Mouse (Mus musculus) myocyte (in vitro differentiated cells): ENCODE measurements around the gene Pecr. TPM values are rescaled to one million over a fixed set of nuclear protein-coding genes. Genes with fewer than 3 reads are reported as not detected.
A peak's percentile ranks its signal among the peaks of the same experiment; 100 is the strongest.
"Not testable (repeated sequence)": the region's sequence is repeated elsewhere in the genome, so short reads cannot be mapped to it uniquely, and the experiment has no call there.

ENCODE experiments used
- H3K27me3 ChIP-seq: one replicate; pipeline ENCODE4 v1.6.1; 2011; ENCODE audit not compliant: control insufficient read depth, insufficient read depth, insufficient read length
- H3K36me3 ChIP-seq: one replicate; pipeline ENCODE4 v1.6.1; 2011; ENCODE audit not compliant: control insufficient read depth, insufficient read depth
- H3K4me2 ChIP-seq: one replicate; pipeline ENCODE4 v1.6.1; 2011; ENCODE audit warnings: low read depth, control low read depth
- H3K4me3 ChIP-seq: one replicate; pipeline ENCODE4 v1.5.1; 2011; ENCODE audit warnings: mild to moderate bottlenecking, control low read depth, moderate library complexity
- H3K79me2 ChIP-seq: one replicate; pipeline ENCODE4 v1.6.1; 2011; ENCODE audit not compliant: control insufficient read depth, insufficient read depth
- H3ac ChIP-seq: one replicate; pipeline ENCODE4 v1.6.1; 2011; ENCODE audit not compliant: control insufficient read depth, insufficient read length
- CEBPB ChIP-seq: IDR thresholded peaks from 2 replicates; pipeline ENCODE4 v1.6.1; 2011; ENCODE audit warnings: mild to moderate bottlenecking, moderate library complexity; ENCODE audit not compliant: poor library complexity, insufficient read depth, severe bottlenecking
- E2F4 ChIP-seq: IDR thresholded peaks from one replicate; pipeline ENCODE4 v1.6.1; 2011; ENCODE audit warnings: mild to moderate bottlenecking, control low read depth, moderate library complexity; ENCODE audit not compliant: insufficient read depth
- MAX ChIP-seq: IDR thresholded peaks from one replicate; pipeline ENCODE4 v1.6.1; 2011; ENCODE audit warnings: low read depth, mild to moderate bottlenecking, control low read depth
- MYOD1 ChIP-seq, 3 experiments: IDR thresholded peaks; one replicate each; pipeline ENCODE4 v1.6.1; 2011; ENCODE audit warnings: control low read depth in 2 of 3, low read depth in 2 of 3, mild to moderate bottlenecking in 2 of 3, moderate library complexity in 1 of 3; ENCODE audit not compliant: insufficient read length in 2 of 3, control insufficient read depth in 1 of 3
- MYOG ChIP-seq, 3 experiments: IDR thresholded peaks; one replicate each; pipeline ENCODE4 v1.6.1; 2011; ENCODE audit warnings: control low read depth in 2 of 3, low read depth in 2 of 3, mild to moderate bottlenecking in 2 of 3; ENCODE audit not compliant: insufficient read length in 2 of 3, control insufficient read depth in 1 of 3, insufficient read depth in 1 of 3
- POLR2A ChIP-seq: IDR thresholded peaks from one replicate; pipeline ENCODE4 v1.6.1; 2011; ENCODE audit warnings: low read depth, mild to moderate bottlenecking, control low read depth, moderate library complexity; ENCODE audit not compliant: insufficient read length
- POLR2AphosphoS2 ChIP-seq: IDR thresholded peaks from one replicate; pipeline ENCODE4 v1.6.1; 2011; ENCODE audit warnings: low read depth, control low read depth; ENCODE audit not compliant: insufficient read length
- REST ChIP-seq: IDR thresholded peaks from one replicate; pipeline ENCODE4 v1.6.1; 2011; ENCODE audit warnings: mild to moderate bottlenecking, control low read depth, moderate library complexity; ENCODE audit not compliant: insufficient read depth, insufficient read length
- SRF ChIP-seq: IDR thresholded peaks from one replicate; pipeline ENCODE4 v1.6.1; 2011; ENCODE audit warnings: low read depth; ENCODE audit not compliant: control insufficient read depth, insufficient read length
- TCF12 ChIP-seq: IDR thresholded peaks from one replicate; pipeline ENCODE4 v1.6.1; 2011; ENCODE audit warnings: mild to moderate bottlenecking, control low read depth; ENCODE audit not compliant: poor library complexity, insufficient read depth, severe bottlenecking
- TCF3 ChIP-seq: IDR thresholded peaks from one replicate; pipeline ENCODE4 v1.6.1; 2011; ENCODE audit warnings: low read depth, control low read depth; ENCODE audit not compliant: insufficient read length
- USF1 ChIP-seq: IDR thresholded peaks from one replicate; pipeline ENCODE4 v1.6.1; 2011; ENCODE audit warnings: low read depth, mild to moderate bottlenecking, control low read depth, moderate library complexity
- polyA plus RNA-seq: library from polyadenylated mRNA; unstranded; fragments of >200 nt; fragmentation: generic; extraction: Trizol; gene quantifications from one replicate; pipeline ENCODE4 v1.2.1, GENCODE M21; 2012; ENCODE audit warnings: missing spikeins

The Pecr gene
- polyA plus RNA-seq, 1 experiment, result 13.7 TPM

DNA sequence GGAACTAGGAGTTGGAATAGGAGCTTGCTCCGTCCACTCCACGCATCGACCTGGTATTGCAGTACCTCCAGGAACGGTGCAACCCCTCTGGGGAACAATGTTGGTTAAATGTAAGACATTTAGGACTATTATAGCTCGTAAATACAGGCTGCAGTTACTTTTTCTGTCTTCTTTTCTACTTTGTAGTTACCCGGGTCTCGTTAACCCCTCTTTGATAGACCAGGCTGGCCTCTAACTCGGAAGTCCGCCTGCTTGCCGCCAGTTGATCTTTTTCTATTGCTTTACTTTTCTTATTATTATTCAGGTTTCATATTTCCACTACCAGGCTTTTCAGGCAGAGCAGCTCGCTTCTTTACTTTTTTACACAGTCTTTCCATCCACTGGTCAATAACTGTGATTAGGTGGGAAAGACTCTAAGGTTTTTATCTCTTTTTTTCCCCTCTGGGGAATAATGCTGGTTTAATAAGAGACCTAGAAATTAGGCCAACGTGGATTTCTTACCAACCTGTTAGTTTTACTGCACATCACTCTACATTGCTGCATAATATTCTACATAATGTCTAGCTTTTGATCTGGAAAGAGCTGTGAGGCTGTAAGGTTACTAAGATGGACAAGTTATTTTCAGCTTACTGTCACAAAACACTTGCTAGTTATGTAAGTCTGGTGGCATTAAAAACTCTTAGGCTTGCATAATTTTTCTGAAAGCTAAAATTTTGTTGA, 39.6 kb downstream of the Pecr start:
- Histone ChIP-seq H3K79me2 (no peaks in the 10 kb centered on the region), H3ac (peak overlapping the region; percentile 96), H3K4me3 (peak overlapping the region; percentile 30), H3K27me3 (no peaks in the 10 kb centered on the region), H3K36me3 (no peaks in the 10 kb centered on the region), H3K4me2 (peak overlapping the region; percentile 71)
- TF ChIP-seq MAX, result no peak
- peak; percentile 53 for TF ChIP-seq POLR2AphosphoS2
- peak; percentile 73 for TF ChIP-seq POLR2A
- no peak for TF ChIP-seq MYOD1 (IDR thresholded peaks at IDR 0.05; ENCODE audit: control insufficient read depth in 1 of 3, insufficient read length in 2 of 3, low read depth in 2 of 3)
- TF ChIP-seq MYOG (IDR thresholded peaks at IDR 0.05; ENCODE audit: control insufficient read depth in 1 of 3, insufficient read depth in 1 of 3, insufficient read length in 2 of 3, low read depth in 2 of 3), result no peak
- TF ChIP-seq CEBPB, result 0 out of 2 replicates have a peak, but pooled peaks have one; percentile 28
- TF ChIP-seq TCF3, result no peak
- TF ChIP-seq SRF, result no peak
- TF ChIP-seq E2F4, result no peak

DNA sequence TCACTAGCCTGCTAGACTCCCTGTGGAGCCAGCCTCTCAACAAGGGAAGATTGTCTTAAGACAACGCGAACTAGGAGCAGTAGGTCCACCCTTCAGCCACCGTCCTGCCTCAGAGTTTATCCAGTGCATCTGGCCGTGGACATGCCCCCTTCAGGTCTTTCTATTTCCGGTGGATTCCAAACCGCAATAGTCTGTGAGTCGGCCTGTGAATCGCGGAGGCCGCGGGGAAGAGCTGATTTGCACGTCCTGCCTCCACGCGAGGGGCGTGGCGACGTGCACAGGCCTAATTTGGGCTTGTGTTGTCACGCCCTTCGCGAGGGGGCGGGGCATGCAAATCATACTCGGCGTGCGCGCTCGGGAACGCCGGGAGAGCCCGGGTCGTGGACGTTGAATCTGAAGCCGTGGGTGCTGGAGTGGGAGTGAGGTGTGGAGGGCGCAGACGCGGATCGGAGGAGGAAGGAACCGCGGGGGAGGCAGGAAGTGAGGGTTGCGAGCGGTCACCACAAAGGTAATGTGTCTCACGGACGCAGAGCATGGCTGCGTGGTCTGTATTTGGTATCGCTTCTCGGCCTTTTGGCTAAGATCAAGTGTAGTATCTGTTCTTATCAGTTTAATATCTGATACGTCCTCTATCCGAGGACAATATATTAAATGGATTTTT, 40.3 kb downstream of the Pecr start:
- no peaks in the 10 kb centered on the region for H3K79me2 ChIP-seq
- H3K27me3 ChIP-seq, result no peaks in the 10 kb centered on the region
- no peaks in the 10 kb centered on the region for H3K36me3 ChIP-seq
- TF ChIP-seq POLR2AphosphoS2 (peak; percentile 96), MAX (no peak), MYOG (IDR thresholded peaks at IDR 0.05; ENCODE audit: control insufficient read depth in 1 of 3, insufficient read depth in 1 of 3, insufficient read length in 2 of 3, low read depth in 2 of 3) (peak in 1 of 3 experiments; percentile 29), POLR2A (peak; percentile 94), SRF (peak; percentile 100), MYOD1 (IDR thresholded peaks at IDR 0.05; ENCODE audit: control insufficient read depth in 1 of 3, insufficient read length in 2 of 3, low read depth in 2 of 3) (no peak), TCF12 (no peak), REST (no peak), E2F4 (no peak), USF1 (no peak), CEBPB (no peak)
- H3ac ChIP-seq, result peak overlapping the region; percentile 96
- H3K4me2 ChIP-seq, result peak overlapping the region; percentile 71
- H3K4me3 ChIP-seq, result peak overlapping the region; percentile 30

DNA sequence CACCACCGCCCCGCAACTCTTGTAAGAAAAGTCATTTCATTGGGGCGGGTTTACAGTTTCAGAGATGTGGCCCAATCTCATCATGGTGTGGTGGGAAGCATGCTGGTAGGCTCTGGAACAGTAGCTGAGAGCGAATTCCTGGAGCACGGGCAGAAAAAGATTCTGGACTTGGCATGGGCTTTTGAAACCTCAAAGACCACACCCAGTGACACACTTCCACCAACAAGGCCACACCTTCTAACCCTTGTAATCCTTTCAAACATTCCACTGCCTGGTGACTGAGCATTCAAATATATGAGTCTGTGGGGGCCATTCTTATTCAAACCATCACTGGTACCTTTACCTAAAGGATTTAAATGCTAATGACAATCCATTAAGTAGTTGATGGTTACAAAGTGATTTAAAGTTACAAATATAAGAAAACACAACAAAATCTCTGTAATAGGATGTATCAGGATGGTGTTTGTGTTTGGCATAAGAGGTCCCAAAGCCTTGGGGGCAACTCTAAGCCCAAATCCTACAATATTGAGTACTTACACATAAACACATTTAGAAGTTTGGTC, 41.5 kb downstream of the Pecr start:
- Histone ChIP-seq H3K27me3 (no peaks in the 10 kb centered on the region), H3K36me3 (no peaks in the 10 kb centered on the region), H3K4me2 (peak overlapping the region; percentile 71), H3K4me3 (no peak overlapping the region), H3ac (no peak overlapping the region), H3K79me2 (no peaks in the 10 kb centered on the region)
- TF ChIP-seq CEBPB, result no peak
- TF ChIP-seq SRF, result no peak
- TF ChIP-seq POLR2AphosphoS2, result no peak
- TF ChIP-seq TCF12, result no peak
- no peak for TF ChIP-seq MAX
- TF ChIP-seq POLR2A, result no peak
- no peak for TF ChIP-seq MYOD1 (IDR thresholded peaks at IDR 0.05; ENCODE audit: control insufficient read depth in 1 of 3, insufficient read length in 2 of 3, low read depth in 2 of 3)
- TF ChIP-seq TCF3, result no peak
- TF ChIP-seq USF1, result no peak
- TF ChIP-seq REST, result no peak
- no peak for TF ChIP-seq E2F4
- no peak for TF ChIP-seq MYOG (IDR thresholded peaks at IDR 0.05; ENCODE audit: control insufficient read depth in 1 of 3, insufficient read depth in 1 of 3, insufficient read length in 2 of 3, low read depth in 2 of 3)

DNA sequence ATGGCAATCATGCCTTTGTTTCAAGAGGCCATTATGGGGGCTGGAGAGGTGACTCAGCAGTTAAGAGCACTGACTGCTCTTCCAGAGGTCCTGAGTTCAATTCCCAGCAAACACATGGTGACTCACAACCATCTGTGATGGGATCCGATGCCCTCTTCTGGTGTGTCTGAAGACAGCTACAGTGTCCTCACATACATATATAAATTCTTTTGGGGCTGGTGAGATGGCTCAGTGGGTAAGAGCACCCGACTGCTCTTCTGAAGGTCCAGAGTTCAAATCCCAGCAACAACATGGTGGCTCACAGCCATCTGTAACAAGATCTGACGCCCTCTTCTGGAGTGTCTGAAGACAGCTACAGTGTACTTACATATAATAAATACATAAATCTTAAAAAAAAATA, 45.0 kb downstream of the Pecr start:
- not testable (repeated sequence) for H3K27me3 ChIP-seq, H3K4me3 ChIP-seq, H3ac ChIP-seq, H3K36me3 ChIP-seq, H3K4me2 ChIP-seq, H3K79me2 ChIP-seq

DNA sequence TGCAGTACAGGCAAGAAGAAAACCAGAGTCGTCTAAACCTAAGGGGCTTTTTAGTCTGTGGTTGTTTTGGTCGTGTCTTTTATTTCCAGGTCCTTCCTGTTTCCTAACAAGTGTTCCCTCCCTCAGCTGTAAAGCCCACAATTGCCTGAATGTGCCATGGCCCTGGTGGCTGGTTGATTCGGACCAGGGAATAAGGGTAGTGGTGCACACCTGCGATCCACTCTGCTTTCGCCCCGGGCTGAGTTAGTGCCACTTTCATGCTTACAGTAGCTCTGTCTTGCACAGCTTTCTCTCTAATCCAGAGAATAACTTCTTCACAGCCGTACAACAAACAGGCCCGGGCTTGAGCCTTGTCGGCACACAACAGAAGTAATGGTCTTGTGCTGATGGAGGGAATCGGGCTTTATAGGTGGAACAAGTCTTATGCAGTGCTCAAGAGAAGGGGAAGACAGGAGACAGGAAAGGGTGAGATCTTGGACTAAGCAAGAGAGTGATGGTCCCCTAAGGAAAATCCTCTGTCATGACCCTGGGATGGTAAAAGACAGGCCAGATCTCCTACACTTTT, 46.0 kb downstream of the Pecr start:
- Histone ChIP-seq H3K4me3 (no peak overlapping the region), H3K79me2 (no peaks in the 10 kb centered on the region), H3ac (no peak overlapping the region), H3K36me3 (no peaks in the 10 kb centered on the region), H3K4me2 (peak overlapping the region; percentile 70), H3K27me3 (no peaks in the 10 kb centered on the region)
- TF ChIP-seq REST (no peak), MYOG (IDR thresholded peaks at IDR 0.05; ENCODE audit: control insufficient read depth in 1 of 3, insufficient read depth in 1 of 3, insufficient read length in 2 of 3, low read depth in 2 of 3) (no peak), TCF3 (no peak), E2F4 (no peak), CEBPB (no peak), POLR2A (no peak), USF1 (no peak), POLR2AphosphoS2 (no peak), SRF (no peak), MYOD1 (IDR thresholded peaks at IDR 0.05; ENCODE audit: control insufficient read depth in 1 of 3, insufficient read length in 2 of 3, low read depth in 2 of 3) (no peak)
